Mouse (Mus musculus): Measurements from ENCODE around the gene Cmya5. TPM values are rescaled to one million over a fixed set of nuclear protein-coding genes. Genes with fewer than 3 reads are reported as not detected.
"Not testable (repeated sequence)": the region's sequence is repeated elsewhere in the genome, so short reads cannot be mapped to it uniquely, and the experiment has no call there.

Gene Cmya5
- polyA plus RNA-seq, 1 experiment from 2014 or later: 0.01 TPM

DNA sequence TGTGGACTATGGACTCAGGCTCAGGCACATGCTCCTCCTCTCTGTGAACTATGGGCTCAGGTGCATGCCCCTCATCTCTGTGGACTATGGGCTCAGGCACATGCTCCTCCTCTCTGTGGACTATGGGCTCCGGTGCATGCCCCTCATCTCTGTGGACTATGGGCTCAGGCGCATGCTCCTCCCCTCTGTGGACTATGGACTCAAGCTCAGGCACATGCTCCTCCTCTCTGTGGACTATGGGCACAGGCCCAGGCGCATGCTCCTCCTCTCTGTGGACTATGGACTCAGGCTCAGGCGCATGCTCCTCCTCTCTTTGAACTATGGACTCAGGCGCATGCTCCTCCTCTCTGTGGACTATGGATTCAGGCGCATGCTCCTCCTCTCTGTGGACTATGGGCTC, 47.9 kb downstream of the Cmya5 start:
- DNase-seq (ENCODE audit: low spot score): no peak

DNA sequence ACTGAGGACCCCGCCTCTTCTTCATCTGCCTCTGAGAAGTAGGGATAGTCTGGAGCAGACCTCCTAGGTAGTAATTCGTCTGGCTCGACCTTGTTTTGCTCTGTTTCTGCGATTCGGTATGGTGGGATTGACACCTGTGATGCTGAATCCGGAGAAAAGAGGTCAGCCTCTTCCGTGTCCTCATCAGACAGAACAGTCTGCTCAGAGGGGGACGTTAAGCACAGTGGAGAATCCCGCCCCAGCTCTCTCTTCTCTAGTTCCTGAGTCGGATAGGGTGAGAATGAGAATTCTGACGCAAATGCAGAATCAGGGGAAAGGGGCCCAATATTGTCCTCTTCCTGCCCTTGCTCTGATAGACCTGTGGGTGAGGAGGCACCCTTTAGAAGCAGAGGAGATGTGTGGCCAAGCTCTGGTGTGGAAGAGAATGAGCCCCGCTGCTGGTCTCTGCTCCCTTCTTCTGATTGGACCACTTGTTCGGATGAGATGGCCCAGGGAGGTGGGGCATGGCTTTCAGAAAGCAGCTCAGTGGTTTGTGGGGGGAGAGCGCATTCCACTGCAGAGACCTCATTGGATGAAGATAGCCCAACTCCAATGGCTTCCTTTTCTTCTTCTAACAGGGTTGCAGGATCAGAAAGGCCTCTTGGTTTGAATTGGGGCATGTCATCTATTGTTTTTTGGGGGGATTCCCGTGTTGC, 49.3 kb downstream of the Cmya5 start:
- WGBS: 92% methylated on average over 15 of the region's 15 CpGs

More for the DNA sequence above, 47.9 kb downstream of the Cmya5 start:
- Histone ChIP-seq H3K4me3 (no peak overlapping the region), H3K27ac (no peak overlapping the region), H3K27me3 (ENCODE audit: insufficient read depth, poor library complexity, severe bottlenecking) (no peaks in the 10 kb centered on the region), H3K36me3 (no peaks in the 10 kb centered on the region), H3K4me1 (replicated peaks) (0 out of 2 replicates have a peak, but pooled peaks cover 3% of the 10 kb centered on the region), H3K9me3 (no peaks in the 10 kb centered on the region)
- WGBS: 91% methylated on average over 6 of the region's 6 CpGs

DNA sequence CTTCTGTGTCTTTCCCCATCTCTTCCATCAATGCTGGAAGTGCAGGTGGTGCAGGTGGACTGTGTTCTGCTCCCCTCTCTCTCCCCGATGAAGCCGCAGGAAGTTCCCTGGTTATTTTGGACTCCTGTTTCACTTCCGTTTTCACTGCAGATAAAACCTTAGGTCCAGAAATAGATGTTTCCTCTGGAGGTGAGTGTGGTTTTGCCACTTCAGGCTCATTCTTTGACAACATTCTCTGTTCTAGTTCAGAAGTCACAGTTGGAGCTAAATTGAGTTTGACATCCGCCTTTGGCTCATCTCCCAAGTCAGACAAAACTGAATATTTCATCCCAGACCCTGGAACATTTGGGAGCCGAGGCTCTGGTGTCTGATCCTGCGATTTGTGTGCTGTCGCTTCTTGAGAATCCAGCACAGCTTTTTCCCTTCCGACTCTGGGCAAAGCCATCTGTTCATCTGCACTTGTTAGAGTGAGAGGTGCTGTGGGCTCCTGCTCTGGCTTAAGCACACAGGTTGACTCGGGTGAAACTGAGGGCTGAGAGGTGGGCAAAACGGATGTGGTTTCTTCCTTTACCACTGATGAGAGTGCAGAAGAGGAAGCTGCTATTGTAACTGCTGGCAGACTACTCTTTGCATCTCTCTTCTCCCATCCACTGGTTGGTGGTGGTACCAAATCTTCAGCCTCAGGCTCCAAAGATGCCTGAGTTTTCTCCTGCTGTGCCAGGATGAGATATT, 50.2 kb downstream of the Cmya5 start:
- H3K36me3 ChIP-seq: no peaks in the 10 kb centered on the region
- H3K27ac ChIP-seq: no peak overlapping the region
- no peaks in the 10 kb centered on the region for H3K9me3 ChIP-seq
- no peak overlapping the region for H3K4me3 ChIP-seq
- 0 out of 2 replicates have a peak, but pooled peaks cover 3% of the 10 kb centered on the region for H3K4me1 ChIP-seq (replicated peaks)
- WGBS: 89% methylated on average over 10 of the region's 10 CpGs
- DNase-seq (ENCODE audit: low spot score): no peak
- no peaks in the 10 kb centered on the region for H3K27me3 ChIP-seq (ENCODE audit: insufficient read depth, poor library complexity, severe bottlenecking)

More for the DNA sequence above, 49.3 kb downstream of the Cmya5 start:
- DNase-seq (ENCODE audit: low spot score): no peak
- Histone ChIP-seq H3K27me3 (ENCODE audit: insufficient read depth, poor library complexity, severe bottlenecking) (no peaks in the 10 kb centered on the region), H3K4me3 (no peak overlapping the region), H3K27ac (no peak overlapping the region), H3K36me3 (no peaks in the 10 kb centered on the region), H3K4me1 (replicated peaks) (0 out of 2 replicates have a peak, but pooled peaks cover 3% of the 10 kb centered on the region), H3K9me3 (no peaks in the 10 kb centered on the region)

DNA sequence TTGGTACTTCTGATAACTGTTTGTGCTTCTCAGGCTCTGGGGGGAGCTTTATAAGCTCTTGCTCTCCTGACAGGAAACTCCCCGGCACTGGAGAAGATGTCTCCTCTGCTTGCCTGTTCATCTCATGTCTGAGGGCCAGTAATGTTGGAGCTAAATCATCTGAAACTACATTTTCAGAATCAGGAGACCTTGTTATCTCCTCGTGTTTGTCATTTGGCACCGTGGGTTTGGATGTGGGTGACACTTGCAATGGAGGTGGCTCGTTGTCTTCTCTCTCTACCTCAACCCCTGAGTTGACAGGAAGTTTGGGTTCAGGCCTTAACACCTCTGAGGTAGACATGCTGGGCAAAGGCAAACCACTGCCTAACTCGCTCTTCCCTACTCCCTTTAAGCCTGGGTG, 50.8 kb downstream of the Cmya5 start:
- DNase-seq (ENCODE audit: low spot score): no peak
- WGBS: 89% methylated on average over 5 of the region's 5 CpGs
- H3K9me3 ChIP-seq: no peaks in the 10 kb centered on the region
- H3K4me3 ChIP-seq: no peak overlapping the region
- no peaks in the 10 kb centered on the region for H3K27me3 ChIP-seq (ENCODE audit: insufficient read depth, poor library complexity, severe bottlenecking)
- H3K36me3 ChIP-seq: no peaks in the 10 kb centered on the region
- H3K4me1 ChIP-seq (replicated peaks): 0 out of 2 replicates have a peak, but pooled peaks cover 2% of the 10 kb centered on the region
- H3K27ac ChIP-seq: no peak overlapping the region

DNA sequence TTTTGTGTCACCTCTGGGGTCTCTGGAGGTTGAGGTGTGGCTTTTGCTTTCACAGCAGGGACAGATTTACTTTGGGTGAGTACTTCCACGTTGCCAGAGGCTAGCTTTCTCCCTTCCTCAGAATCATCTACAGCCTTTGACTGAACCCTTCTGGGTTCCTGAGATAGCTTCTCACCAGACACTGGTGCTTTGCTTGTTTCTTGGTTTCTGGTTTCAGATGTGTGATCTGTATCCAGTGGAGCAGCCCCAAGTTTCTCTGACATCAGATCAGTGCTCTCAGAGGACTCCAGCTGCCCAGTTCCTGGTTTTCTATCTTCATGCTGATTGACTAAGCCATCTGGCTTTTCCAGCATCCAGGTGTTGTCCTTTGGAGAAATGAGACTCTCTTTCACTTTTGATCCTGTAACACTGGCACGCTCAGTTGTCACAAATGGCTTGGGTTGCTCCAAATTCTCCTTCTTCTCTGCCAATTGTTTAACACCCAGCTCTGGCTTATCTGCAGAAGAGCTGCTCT, 51.6 kb downstream of the Cmya5 start:
- DNase-seq (ENCODE audit: low spot score): no peak
- Histone ChIP-seq H3K4me3 (no peak overlapping the region), H3K4me1 (replicated peaks) (no peaks in the 10 kb centered on the region), H3K27me3 (ENCODE audit: insufficient read depth, poor library complexity, severe bottlenecking) (no peaks in the 10 kb centered on the region), H3K36me3 (no peaks in the 10 kb centered on the region), H3K9me3 (no peaks in the 10 kb centered on the region), H3K27ac (no peak overlapping the region)
- 68% methylated on average over 2 of the region's 2 CpGs for WGBS

DNA sequence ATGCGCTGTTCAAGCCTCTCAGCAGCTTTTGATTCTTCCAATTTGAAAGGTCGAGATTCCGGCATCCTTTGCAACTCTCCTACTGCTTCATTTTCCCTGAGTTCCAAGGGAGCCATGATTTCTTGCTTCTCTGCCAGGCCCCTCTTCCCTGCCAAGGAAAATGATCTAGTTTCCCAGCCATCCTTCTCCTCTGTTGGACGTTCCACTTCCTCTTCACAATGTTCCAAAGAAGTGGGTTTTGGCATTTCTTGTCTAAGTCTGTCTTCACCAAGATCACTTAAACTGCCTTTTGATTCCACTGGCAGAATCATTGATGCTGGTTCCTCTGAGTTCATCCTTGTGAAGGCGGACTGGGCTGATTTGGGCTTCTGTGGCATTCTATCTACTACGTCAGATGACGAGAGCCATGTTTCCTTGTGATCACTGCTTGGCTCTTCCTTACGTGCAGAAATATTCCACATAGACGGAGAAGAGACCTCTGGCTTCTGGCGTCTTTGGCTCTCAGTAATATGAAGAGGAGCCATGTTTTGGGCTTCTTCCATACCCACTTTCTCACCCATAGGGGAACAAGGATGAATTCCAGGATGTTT, 52.6 kb downstream of the Cmya5 start:
- H3K4me3 ChIP-seq: no peak overlapping the region
- no peaks in the 10 kb centered on the region for H3K27me3 ChIP-seq (ENCODE audit: insufficient read depth, poor library complexity, severe bottlenecking)
- H3K36me3 ChIP-seq: no peaks in the 10 kb centered on the region
- H3K4me1 ChIP-seq (replicated peaks): no peaks in the 10 kb centered on the region
- 92% methylated on average over 10 of the region's 10 CpGs for WGBS
- no peak for DNase-seq (ENCODE audit: low spot score)
- no peaks in the 10 kb centered on the region for H3K9me3 ChIP-seq
- no peak overlapping the region for H3K27ac ChIP-seq

DNA sequence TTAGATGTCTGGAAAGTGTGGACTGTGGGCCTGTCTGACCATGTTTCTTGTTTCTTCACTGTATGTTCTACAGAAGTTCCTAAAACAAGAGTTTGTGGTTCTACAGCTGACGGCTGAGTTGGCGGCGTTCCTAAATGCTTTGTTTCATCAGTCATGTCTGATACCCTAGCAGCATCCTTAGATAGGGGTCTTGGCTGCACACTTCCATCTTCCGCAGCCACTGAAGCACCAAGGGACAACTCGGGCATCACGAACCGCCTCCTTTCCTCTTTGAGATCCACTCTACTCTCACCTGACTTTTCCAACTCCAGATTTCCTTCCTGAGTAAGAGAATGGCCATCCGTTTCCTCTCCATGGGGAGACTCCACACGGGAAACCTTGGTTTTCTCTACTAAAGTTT, 53.3 kb downstream of the Cmya5 start:
- WGBS: 96% methylated on average over 9 of the region's 9 CpGs
- H3K27ac ChIP-seq: no peak overlapping the region

DNA sequence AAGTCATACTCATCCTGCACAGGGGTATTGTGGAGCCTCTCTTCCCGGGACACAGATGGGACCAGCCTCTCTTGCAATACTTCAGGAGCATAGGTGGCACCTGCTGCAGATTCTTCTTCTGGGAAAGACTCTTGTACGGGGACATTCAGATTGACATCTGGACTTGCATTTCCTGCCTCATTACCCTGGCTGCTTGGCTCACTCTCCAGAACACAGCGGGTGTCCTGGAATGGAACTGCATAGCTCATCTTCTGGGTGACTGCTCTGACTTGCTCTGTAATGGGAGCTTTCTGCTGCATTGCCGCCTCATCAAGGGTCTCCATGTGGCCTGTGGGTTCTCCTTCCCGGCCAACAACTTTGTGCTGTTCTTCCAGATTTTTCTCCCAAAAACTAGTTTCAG, 55.0 kb downstream of the Cmya5 start:
- no peaks in the 10 kb centered on the region for H3K4me1 ChIP-seq (replicated peaks)
- DNase-seq (ENCODE audit: low spot score): no peak
- no peaks in the 10 kb centered on the region for H3K27me3 ChIP-seq (ENCODE audit: insufficient read depth, poor library complexity, severe bottlenecking)
- H3K4me3 ChIP-seq: no peak overlapping the region
- H3K9me3 ChIP-seq: no peaks in the 10 kb centered on the region
- H3K36me3 ChIP-seq: no peaks in the 10 kb centered on the region
- no peak overlapping the region for H3K27ac ChIP-seq
- 82% methylated on average over 5 of the region's 5 CpGs for WGBS

More for the DNA sequence above, 53.3 kb downstream of the Cmya5 start:
- H3K36me3 ChIP-seq: no peaks in the 10 kb centered on the region
- no peaks in the 10 kb centered on the region for H3K27me3 ChIP-seq (ENCODE audit: insufficient read depth, poor library complexity, severe bottlenecking)
- DNase-seq (ENCODE audit: low spot score): no peak
- no peak overlapping the region for H3K4me3 ChIP-seq
- no peaks in the 10 kb centered on the region for H3K9me3 ChIP-seq
- H3K4me1 ChIP-seq (replicated peaks): no peaks in the 10 kb centered on the region

DNA sequence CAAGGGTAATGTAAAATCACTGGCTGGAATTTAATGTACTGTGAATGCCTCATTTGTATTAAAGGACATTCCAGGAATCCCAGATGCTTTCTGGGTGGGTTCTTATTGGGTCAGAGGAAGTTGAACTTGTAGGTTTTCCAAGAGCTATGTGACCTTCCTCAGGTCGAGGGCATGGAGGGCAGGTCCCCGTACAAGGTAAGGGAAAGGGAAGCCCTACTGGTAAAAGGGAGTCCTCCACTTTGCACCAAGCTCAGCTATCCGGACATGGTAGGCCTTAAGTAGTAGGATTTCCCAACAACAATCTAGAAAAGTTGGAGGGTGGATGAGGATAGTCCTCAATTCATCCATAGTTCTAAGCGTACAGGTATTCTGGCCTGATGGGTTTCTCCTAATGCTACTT, 58.8 kb downstream of the Cmya5 start:
- WGBS: 87% methylated on average over 4 of the region's 4 CpGs
- no peak for DNase-seq (ENCODE audit: low spot score)
- no peak overlapping the region for H3K27ac ChIP-seq
- H3K36me3 ChIP-seq: no peaks in the 10 kb centered on the region
- no peaks in the 10 kb centered on the region for H3K4me1 ChIP-seq (replicated peaks)
- H3K27me3 ChIP-seq (ENCODE audit: insufficient read depth, poor library complexity, severe bottlenecking): no peaks in the 10 kb centered on the region
- H3K4me3 ChIP-seq: no peak overlapping the region
- H3K9me3 ChIP-seq: no peaks in the 10 kb centered on the region

DNA sequence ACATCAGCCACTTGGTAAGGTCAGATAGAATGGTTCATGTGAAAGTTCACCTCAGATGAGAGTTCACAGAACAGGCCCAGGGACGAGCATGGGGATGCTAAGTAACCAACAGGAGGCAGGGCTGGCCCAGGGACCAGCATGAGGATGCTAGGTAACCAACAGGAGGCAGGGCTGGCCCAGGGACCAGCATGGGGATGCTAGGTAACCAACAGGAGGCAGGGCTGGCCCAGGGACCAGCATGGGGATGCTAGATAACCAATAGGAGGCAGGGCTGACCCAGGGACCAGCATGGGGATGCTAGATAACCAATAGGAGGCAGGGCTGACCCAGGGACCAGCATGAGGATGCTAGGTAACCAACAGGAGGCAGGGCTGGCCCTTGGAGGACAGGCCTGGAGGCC, 62.2 kb downstream of the Cmya5 start:
- H3K4me3 ChIP-seq; H3K27ac ChIP-seq; DNase-seq (ENCODE audit: low spot score); H3K9me3 ChIP-seq; H3K27me3 ChIP-seq (ENCODE audit: insufficient read depth, poor library complexity, severe bottlenecking); H3K4me1 ChIP-seq (replicated peaks); H3K36me3 ChIP-seq: not testable (repeated sequence)
- WGBS: 68% methylated on average over 1 of the region's 1 CpGs

DNA sequence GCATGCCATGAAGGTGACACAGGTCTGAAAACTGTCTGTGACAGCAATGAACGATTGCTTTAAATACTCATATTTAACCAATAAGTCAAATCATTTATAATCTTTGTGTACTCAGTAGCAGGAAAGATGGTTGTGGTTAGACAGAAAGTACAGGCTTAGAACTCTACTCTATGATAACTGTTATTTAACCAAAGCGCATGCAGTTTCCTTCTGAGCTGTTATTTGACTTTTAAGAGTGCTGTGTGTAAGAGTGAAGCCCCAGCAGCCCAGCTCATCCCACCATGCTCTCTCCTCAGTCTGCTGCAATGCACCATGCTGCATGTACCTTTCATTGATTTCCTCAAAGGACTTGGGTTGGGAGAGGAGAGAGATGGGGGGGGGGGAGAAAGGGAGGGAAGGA, 63.7 kb downstream of the Cmya5 start:
- DNase-seq (ENCODE audit: low spot score): no peak
- no peaks in the 10 kb centered on the region for H3K27me3 ChIP-seq (ENCODE audit: insufficient read depth, poor library complexity, severe bottlenecking)
- H3K4me1 ChIP-seq (replicated peaks): no peaks in the 10 kb centered on the region
- H3K36me3 ChIP-seq: no peaks in the 10 kb centered on the region
- H3K4me3 ChIP-seq: no peak overlapping the region
- no peak overlapping the region for H3K27ac ChIP-seq
- WGBS: 92% methylated on average over 2 of the region's 2 CpGs
- H3K9me3 ChIP-seq: peaks cover 5% of the 10 kb centered on the region; the same call in 1 of the 2 replicates

DNA sequence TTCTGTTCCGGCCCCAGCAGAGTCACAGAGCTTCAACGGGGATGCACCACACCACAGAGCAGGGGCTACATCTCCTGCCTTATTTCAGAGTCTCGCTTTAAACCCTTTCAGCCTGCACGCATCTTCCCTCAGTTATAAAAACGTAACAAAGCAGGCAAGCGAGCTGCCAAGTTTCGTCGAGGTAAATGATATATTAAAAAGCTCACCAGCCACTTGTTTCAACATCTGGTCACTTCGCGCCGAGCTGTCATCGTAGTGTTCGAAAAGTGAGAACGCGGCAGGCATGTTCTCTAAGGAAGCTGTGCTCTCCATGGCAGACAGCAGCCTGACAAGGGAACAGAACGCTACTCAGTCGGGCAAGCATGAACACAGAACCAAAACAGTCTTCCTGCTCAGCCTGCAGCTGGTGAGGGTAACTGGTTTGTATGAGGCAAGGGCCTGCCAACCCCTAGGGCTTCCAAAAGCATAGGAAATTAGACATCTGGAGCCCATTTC, 70.3 kb downstream of the Cmya5 start:
- WGBS: 73% methylated on average over 17 of the region's 17 CpGs
- DNase-seq (ENCODE audit: low spot score): no peak
- peaks cover 13% of the 10 kb centered on the region for H3K4me1 ChIP-seq (replicated peaks)
- no peaks in the 10 kb centered on the region for H3K36me3 ChIP-seq
- no peaks in the 10 kb centered on the region for H3K27me3 ChIP-seq (ENCODE audit: insufficient read depth, poor library complexity, severe bottlenecking)
- no peak overlapping the region for H3K4me3 ChIP-seq
- no peak overlapping the region for H3K27ac ChIP-seq
- peaks cover 5% of the 10 kb centered on the region; the same call in 1 of the 2 replicates for H3K9me3 ChIP-seq

DNA sequence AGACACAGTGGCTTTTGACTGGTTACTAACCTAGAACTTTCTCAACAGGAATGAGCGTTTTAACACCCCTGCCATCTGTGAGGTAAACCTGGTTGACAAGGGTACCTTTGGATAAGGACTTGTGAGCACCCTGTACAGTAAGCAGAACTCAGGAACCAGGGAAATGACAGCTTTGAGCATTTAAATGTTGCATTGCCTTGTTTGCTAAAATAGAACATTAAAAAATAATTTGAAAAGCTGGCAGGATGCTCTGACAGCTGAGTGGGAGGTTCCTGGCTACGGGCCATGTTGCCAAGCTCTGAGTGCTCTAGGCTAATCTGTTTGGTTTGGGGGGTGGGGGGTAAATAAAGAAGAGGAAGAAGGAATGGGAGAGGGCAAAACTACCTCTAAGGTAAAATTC, 70.9 kb downstream of the Cmya5 start:
- DNase-seq (ENCODE audit: low spot score): no peak
- 52% methylated on average over 2 of the region's 2 CpGs for WGBS
- H3K4me3 ChIP-seq: no peak overlapping the region
- no peaks in the 10 kb centered on the region for H3K36me3 ChIP-seq
- no peak overlapping the region for H3K27ac ChIP-seq
- H3K27me3 ChIP-seq (ENCODE audit: insufficient read depth, poor library complexity, severe bottlenecking): no peaks in the 10 kb centered on the region
- H3K4me1 ChIP-seq (replicated peaks): peaks cover 13% of the 10 kb centered on the region
- peaks cover 5% of the 10 kb centered on the region; the same call in 1 of the 2 replicates for H3K9me3 ChIP-seq

Data from hindbrain, embryonic 10.5 days (tissue).